27 mouse cellular contexts compared by ENCODE assay signal in genomic region chr2:9116697-9117096, GRCm38 (mm10).
"Had no signal": no experiment of that assay in that cellular context is flagged by ENCODE, and none has a peak within 500 bp of the region (broad histone marks: within the 10 kb centered on the region; RNA-seq: fewer than 3 reads in every experiment).

No protein-coding gene starts in this region.

- H3K27ac ChIP-seq: gastrocnemius, adult 2 months; heart, embryonic 10.5 days; hindbrain, embryonic 10.5 days; hindbrain, embryonic 13.5 days; hindbrain, embryonic 15.5 days; hindbrain, postnatal 0 days; kidney, embryonic 15.5 days; kidney, postnatal 0 days; limb, embryonic 13.5 days; limb, embryonic 15.5 days; liver, embryonic 12.5 days; liver, embryonic 14.5 days had no signal

- H3K4me2 ChIP-seq: heart, embryonic 12.5 days; hindbrain, embryonic 13.5 days; hindbrain, embryonic 15.5 days; kidney, embryonic 15.5 days; limb, embryonic 13.5 days; limb, embryonic 15.5 days; liver, embryonic 12.5 days had no signal

- H3K9ac ChIP-seq: heart, embryonic 12.5 days; hindbrain, embryonic 13.5 days; hindbrain, embryonic 15.5 days; kidney, embryonic 15.5 days; limb, embryonic 13.5 days; limb, embryonic 15.5 days; liver, embryonic 12.5 days; liver, embryonic 14.5 days had no signal

- ATAC-seq: hindbrain, postnatal 0 days; intestine, embryonic 16.5 days; liver, embryonic 12.5 days had no signal

- H3K36me3 ChIP-seq: heart, embryonic 10.5 days; heart, embryonic 12.5 days; hindbrain, embryonic 10.5 days; hindbrain, embryonic 13.5 days; hindbrain, embryonic 15.5 days; kidney, embryonic 15.5 days; limb, embryonic 13.5 days; limb, embryonic 15.5 days; liver, embryonic 12.5 days had no signal

- H3K27me3 ChIP-seq: heart, embryonic 12.5 days; hindbrain, embryonic 13.5 days; hindbrain, embryonic 15.5 days; kidney, embryonic 15.5 days; limb, embryonic 15.5 days; liver, embryonic 12.5 days had no signal

- H3K9me3 ChIP-seq: heart, embryonic 10.5 days; heart, embryonic 12.5 days; hindbrain, embryonic 10.5 days; hindbrain, embryonic 13.5 days; hindbrain, embryonic 15.5 days; kidney, embryonic 15.5 days; limb, embryonic 13.5 days; limb, embryonic 15.5 days; liver, embryonic 12.5 days had no signal

- H3K4me1 ChIP-seq: heart, embryonic 10.5 days; heart, embryonic 12.5 days; hindbrain, embryonic 10.5 days; hindbrain, embryonic 13.5 days; hindbrain, embryonic 15.5 days; kidney, embryonic 15.5 days; limb, embryonic 13.5 days; limb, embryonic 15.5 days; liver, embryonic 12.5 days had no signal

- H3K4me3 ChIP-seq: gastrocnemius, adult 2 months; heart, embryonic 10.5 days; heart, embryonic 12.5 days; hindbrain, embryonic 10.5 days; hindbrain, embryonic 13.5 days; hindbrain, embryonic 15.5 days; kidney, embryonic 15.5 days; limb, embryonic 13.5 days; limb, embryonic 15.5 days; liver, embryonic 12.5 days had no signal

- DNase-seq: gastrocnemius, adult 2 months; gastrocnemius, postnatal 10 days; gastrocnemius, postnatal 25 days; heart, adult 18-20 months; heart, postnatal 10 days; heart, postnatal 4 days; kidney, adult 11 months; kidney, adult 2 months; kidney, adult 9 months; kidney, postnatal 14 days; kidney, postnatal 36 days; layer of hippocampus, adult 9-11 months; layer of hippocampus, postnatal 36 days; left cerebral cortex, postnatal 4 days had no signal
